Mouse (Mus musculus) brain, embryonic 14.5 days (tissue): Measurements from ENCODE around the gene Gm17783.

Experiments used
- CTCF ChIP-seq: fragments of 200-500 bp; IDR thresholded peaks from 2 replicates; pipeline ENCODE4 v1.5.1; 2012; ENCODE audit warnings: inconsistent platforms, mild to moderate bottlenecking, moderate library complexity, borderline replicate concordance; ENCODE audit not compliant: insufficient read depth, insufficient read length; ENCODE audit errors: extremely low read depth
- POLR2A ChIP-seq: fragments of 200-500 bp; IDR thresholded peaks from 2 replicates; pipeline ENCODE4 v1.6.1; 2012; ENCODE audit warnings: mild to moderate bottlenecking, inconsistent platforms, borderline replicate concordance; ENCODE audit not compliant: poor library complexity, insufficient read depth, insufficient read length, severe bottlenecking; ENCODE audit errors: extremely low read depth

GRCm38 (mm10) chr16:45572307-45572706, 40.5 kb upstream of the Gm17783 start:
- no peak for TF ChIP-seq CTCF
- no peak for TF ChIP-seq POLR2A
